8 mouse cellular contexts compared by ENCODE assay signal in the genomic region with DNA sequence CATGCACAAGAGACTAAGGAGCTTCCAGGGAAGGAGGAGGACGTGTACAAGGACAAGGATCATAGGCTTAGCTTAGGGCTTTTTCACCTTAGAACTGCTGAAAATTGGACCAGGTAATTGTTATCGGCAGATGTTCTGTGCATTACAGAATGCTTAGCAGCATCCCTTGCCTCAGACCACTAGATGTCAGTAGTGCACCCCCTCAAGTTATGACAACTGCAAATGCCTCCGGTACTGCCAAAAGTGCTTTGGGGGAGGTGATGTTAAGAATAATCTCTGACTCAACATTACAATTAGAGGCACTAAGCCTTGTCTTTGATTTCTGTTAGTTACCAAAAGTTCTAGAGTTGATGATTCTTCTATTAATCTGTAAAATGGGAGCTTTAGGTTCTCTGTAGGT. TPM values are rescaled to one million over a fixed set of nuclear protein-coding genes. Genes with fewer than 3 reads are reported as not detected.
DNase-seq lines count a peak whose midpoint lies in the region; ATAC-seq lines count a peak whose summit lies in the region.

No protein-coding gene starts in this region.

- no peaks in the 10 kb centered on the region for H3K27me3 ChIP-seq in heart, embryonic 10.5 days (ENCODE audit: insufficient read depth, poor library complexity, severe bottlenecking)
- H3K27me3 ChIP-seq in limb, embryonic 10.5 days (ENCODE audit: low read depth, poor library complexity, severe bottlenecking), result no peaks in the 10 kb centered on the region
- H3K27me3 ChIP-seq in neural tube, embryonic 15.5 days (replicated peaks), result no peaks in the 10 kb centered on the region

- intact Hi-C loops in heart, postnatal 10 days (cut with DNase I), result no loop called here

- H3K4me2 ChIP-seq in neural tube, embryonic 15.5 days, result no peak overlapping the region

- no peaks in the 10 kb centered on the region for H3K36me3 ChIP-seq in heart, embryonic 10.5 days
- H3K36me3 ChIP-seq in limb, embryonic 10.5 days, result no peaks in the 10 kb centered on the region
- no peaks in the 10 kb centered on the region for H3K36me3 ChIP-seq in neural tube, embryonic 15.5 days

- 35% methylated on average over 3 of the region's 3 CpGs for WGBS in heart, embryonic 10.5 days
- 42% methylated on average over 3 of the region's 3 CpGs for WGBS in limb, embryonic 10.5 days
- WGBS in neural tube, embryonic 15.5 days, result 43% methylated on average over 3 of the region's 3 CpGs

- H3K9me3 ChIP-seq in heart, embryonic 10.5 days, result no peaks in the 10 kb centered on the region
- H3K9me3 ChIP-seq in limb, embryonic 10.5 days (replicated peaks), result no peaks in the 10 kb centered on the region
- no peaks in the 10 kb centered on the region for H3K9me3 ChIP-seq in neural tube, embryonic 15.5 days (replicated peaks)

- ATAC-seq in neural tube, embryonic 15.5 days (ENCODE audit: low FRiP score), result no peak
- no peak for ATAC-seq in CD4-positive, CD25-positive, alpha-beta regulatory T cell, adult 4 months

- H3K27ac ChIP-seq in heart, embryonic 10.5 days, result no peak overlapping the region
- no peak overlapping the region for H3K27ac ChIP-seq in limb, embryonic 10.5 days
- no peak overlapping the region for H3K27ac ChIP-seq in neural tube, embryonic 15.5 days (replicated peaks)

- H3K9ac ChIP-seq in neural tube, embryonic 15.5 days (replicated peaks), result no peak overlapping the region

- peak; percentile 4 to 15 for DNase-seq in heart, postnatal 10 days
- DNase-seq in heart, embryonic 10.5 days (ENCODE audit: low spot score), result no peak
- DNase-seq in ovary, postnatal 14 days (ENCODE audit: low spot score), result peak; percentile 11
- no peak for DNase-seq in ovary, postnatal 36 days (ENCODE audit: low spot score)
- DNase-seq in embryo, embryonic 10 days (ENCODE audit: low spot score), result peak; percentile 42
- peak; percentile 29 for DNase-seq in limb, embryonic 10.5 days (ENCODE audit: low spot score)

- H3K4me3 ChIP-seq in heart, embryonic 10.5 days, result no peak overlapping the region
- H3K4me3 ChIP-seq in limb, embryonic 10.5 days, result no peak overlapping the region
- no peak overlapping the region for H3K4me3 ChIP-seq in neural tube, embryonic 15.5 days (replicated peaks)

- no peaks in the 10 kb centered on the region for H3K4me1 ChIP-seq in heart, embryonic 10.5 days
- H3K4me1 ChIP-seq in limb, embryonic 10.5 days, result no peaks in the 10 kb centered on the region
- no peaks in the 10 kb centered on the region for H3K4me1 ChIP-seq in neural tube, embryonic 15.5 days

RNA-seq across cellular contexts. Expression of gene Ldoc1, which starts 56.2 kb away (rescaled TPM):
- under 1 TPM in 1 of 2 experiments, not detected in 1; 0.30 TPM for total RNA-seq in heart, postnatal 10 days (2021)
- 0.63 and 2.4 TPM in 2 replicates for polyA plus RNA-seq in heart, embryonic 10.5 days (2016; fragmentation: Nextera tagmentation; extraction: Ambion mirVana)
- 1.7 TPM in 2 replicates for polyA plus RNA-seq in limb, embryonic 10.5 days (2016; fragmentation: Nextera tagmentation; extraction: Ambion mirVana)
- polyA plus RNA-seq in neural tube, embryonic 15.5 days (2015; fragmentation: Nextera tagmentation; extraction: Ambion mirVana), result 9.1 and 12.5 TPM in 2 replicates
- polyA plus RNA-seq in CD4-positive, CD25-positive, alpha-beta regulatory T cell, adult 4 months (2017; shearing (Covaris generic)), result not detected

Comparison
In these comparisons a context has a peak if more than half of its experiments do, and no peak if none do; other contexts are left out.
1. DNase-seq: peak in heart, postnatal 10 days (2 of 2), ovary, postnatal 14 days (single experiment), embryo, embryonic 10 days (single experiment) and limb, embryonic 10.5 days (single experiment); none in heart, embryonic 10.5 days (single experiment) and ovary, postnatal 36 days (single experiment).